Mouse (Mus musculus) left cerebral cortex, postnatal 36 days (tissue): ENCODE measurements around the gene Slc28a3. TPM values are rescaled to one million over a fixed set of nuclear protein-coding genes. Genes with fewer than 3 reads are reported as not detected.
A peak's percentile ranks its signal among the peaks of the same experiment; 100 is the strongest.

ENCODE experiments used
- DNase-seq, 2 experiments: peaks; one replicate each; pipeline ENCODE4 v3.0.0; 2021 to 2022; ENCODE audit warnings: low spot score in 2 of 2, mixed read lengths in 1 of 2
- intact Hi-C: fragments of 180-260 bp; cut with DNase I; formaldehyde crosslinking; loops from one replicate; pipeline ENCODE4 v1.15.1; 2025
- total RNA-seq, 2 experiments: library from RNA; stranded (reverse); gene quantifications; 2 replicates each; pipeline ENCODE4 v1.2.3; 2021

The Slc28a3 gene
- under 1 TPM in 1 of 2 experiments, not detected in 1; 0.09 TPM for total RNA-seq

DNA sequence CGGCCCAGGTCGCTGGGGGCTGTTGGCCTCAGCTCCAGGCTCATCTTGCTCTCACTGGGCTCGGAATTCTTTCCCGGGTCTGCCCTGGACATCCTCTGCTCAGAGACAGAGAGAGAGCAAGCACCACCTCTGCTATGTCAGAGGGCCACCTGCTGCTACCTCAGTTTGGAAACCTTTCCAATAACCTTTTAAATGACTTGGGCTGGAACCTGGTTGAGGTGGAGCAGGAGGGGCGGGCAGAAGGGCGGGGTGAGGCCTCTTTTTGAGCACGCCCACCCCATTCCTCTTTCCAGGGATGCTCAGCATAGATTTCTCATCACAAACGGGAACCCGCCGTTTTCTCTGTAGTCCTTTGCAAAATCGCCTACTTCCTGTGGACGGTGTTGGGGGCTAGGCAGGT, at the start of gene Slc28a3:
Gene Slc28a3, minus strand, starts transcription at position 162 of the 400 bp plus-strand sequence.
- intact Hi-C loops: no loop called here
- DNase-seq: no peak

DNA sequence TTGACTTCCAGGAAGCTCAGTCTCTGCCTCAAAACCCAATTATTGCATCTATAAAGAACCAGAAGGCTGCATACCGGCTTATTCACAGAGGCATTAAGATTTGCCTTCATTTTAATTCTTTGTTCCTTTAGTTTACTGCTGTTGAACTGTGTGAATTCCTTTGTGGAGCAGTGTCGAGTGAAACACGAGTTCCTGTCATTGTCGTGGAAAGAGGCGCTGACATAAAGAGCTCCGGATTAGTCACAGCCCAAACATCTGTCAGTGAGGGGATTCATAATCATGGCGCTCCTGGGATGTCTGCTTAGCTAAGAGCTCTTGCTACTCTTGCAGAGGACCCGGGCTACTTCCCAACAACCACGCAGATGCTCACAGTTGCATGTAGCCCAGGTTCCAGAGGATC, 47.3 kb upstream of the Slc28a3 start:
- intact Hi-C loops: no loop called here
- DNase-seq: no peak

DNA sequence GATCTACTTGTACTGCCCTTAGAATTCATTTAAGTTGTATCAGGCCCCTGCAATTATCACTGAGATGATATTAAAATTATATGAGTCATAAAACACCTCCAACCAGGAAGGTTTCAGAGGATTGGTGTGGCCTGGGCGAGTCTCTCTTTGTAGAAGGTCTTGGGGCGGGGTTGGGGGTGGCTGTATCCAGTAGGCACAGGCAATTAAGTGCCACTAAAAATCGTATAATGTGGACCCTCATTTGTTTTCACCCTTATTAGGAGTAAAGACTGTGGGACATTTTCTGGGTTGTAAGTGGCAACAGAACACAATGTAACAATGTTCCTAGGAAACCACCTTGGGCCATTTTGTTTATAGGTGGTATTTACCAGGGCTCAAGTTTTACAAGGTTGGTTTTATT, 46.2 kb upstream of the Slc28a3 start:
- no peak for DNase-seq
- intact Hi-C loops: no loop called here

DNA sequence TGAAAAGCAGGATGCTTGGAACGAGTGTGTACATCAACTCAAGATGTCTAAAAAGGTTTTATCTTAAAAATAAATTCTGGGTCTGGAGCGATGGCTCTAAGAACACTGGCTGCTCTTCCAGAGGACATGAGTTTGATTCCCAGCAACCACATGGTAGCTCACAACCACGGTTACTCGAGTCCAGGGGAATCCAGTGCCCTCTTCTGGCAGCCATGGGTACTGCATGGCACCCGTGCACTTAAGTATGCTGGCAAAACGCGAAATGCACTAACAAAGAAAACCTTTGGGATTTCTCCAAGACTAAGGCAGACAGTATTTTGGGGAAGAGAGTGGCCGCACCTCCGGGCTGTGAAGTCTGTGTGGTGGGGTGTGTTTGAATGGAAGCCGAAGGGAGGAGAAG, 44.9 kb upstream of the Slc28a3 start:
- DNase-seq: no peak
- intact Hi-C loops: no loop called here

DNA sequence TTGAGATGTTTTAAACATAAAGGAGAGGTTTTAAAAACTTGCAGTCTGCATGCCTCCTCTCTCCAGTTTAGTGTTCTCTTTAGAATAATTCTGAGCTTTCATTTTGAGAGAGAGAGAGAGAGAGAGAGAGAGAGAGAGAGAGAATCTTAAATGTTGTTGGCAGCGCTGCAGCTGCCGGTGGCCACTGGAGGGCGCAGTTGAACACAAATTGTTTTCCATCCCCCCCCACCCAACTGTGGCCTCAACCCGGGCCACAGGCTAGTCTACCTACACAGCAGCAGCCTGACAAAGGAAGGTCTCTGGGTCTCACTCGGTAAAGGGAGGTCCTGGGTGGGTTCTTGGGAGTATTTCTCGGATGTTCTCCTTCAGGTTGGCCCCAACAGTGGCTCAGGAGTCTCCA, 29.7 kb upstream of the Slc28a3 start:
- DNase-seq: peak; percentile 45 to 47
- intact Hi-C loops: loop anchor here (2.0 to 5.0 kb wide), 2 partner anchors 167 to 542 kb away; partner anchors contain the start of gene Ntrk2

DNA sequence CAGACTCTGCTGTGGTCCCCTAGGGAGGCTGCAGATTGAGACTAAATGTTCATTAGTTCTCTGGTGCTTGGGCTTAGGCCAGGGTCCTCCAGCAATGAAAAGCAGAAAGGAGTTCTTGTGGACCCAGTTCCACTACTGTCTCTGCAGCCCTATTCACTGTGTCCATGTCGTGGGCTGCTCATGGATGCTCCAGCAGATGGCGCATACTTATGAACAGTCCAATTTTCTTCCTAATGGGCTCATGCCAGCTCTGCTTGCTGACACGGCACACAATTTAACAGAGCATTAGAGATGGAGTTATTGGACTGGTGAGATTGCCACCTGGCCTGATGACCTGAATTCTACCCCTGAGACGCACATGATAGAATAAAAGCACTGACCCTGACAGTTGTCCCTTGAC, 28.3 kb upstream of the Slc28a3 start:
- intact Hi-C loops: loop anchor here (5.0 to 10.0 kb wide), 5 partner anchors 433 to 848 kb away; no protein-coding TSS in a partner anchor
- DNase-seq: peak; percentile 58 to 60

DNA sequence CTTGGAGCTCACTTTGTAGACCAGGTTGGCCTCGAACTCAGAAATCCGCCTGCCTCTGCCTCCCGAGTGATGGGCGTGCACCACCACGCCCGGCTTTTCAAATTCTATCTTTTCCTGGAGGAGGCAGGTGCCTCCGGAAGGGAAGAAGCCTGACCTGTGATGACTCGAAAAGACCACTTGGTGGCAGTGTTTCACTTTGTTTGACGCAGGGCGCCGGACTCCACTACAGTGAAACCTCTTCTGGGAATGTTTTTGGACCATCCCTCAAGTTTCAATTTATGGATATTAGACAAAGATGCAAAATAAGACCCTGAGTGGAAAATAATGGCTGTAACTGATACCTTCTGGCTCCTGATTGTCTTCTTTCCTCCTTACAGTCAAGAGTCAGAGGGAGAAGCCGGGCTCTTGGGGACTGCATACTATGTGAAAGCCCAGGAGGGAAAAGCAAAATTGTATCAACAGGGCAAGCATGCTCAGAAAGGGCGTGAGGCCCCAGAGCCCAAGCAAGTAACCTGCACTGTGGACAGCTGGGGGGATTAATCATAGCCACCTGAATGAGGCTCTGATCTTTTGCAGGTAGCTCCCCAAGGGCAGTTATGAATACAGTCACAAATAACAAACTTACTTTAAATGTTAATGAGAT, 26.8 kb upstream of the Slc28a3 start:
- intact Hi-C loops: loop anchor here (2.0 to 10.0 kb wide), 6 partner anchors 435 to 1203 kb away; no protein-coding TSS in a partner anchor
- peak; percentile 43 to 61 for DNase-seq

DNA sequence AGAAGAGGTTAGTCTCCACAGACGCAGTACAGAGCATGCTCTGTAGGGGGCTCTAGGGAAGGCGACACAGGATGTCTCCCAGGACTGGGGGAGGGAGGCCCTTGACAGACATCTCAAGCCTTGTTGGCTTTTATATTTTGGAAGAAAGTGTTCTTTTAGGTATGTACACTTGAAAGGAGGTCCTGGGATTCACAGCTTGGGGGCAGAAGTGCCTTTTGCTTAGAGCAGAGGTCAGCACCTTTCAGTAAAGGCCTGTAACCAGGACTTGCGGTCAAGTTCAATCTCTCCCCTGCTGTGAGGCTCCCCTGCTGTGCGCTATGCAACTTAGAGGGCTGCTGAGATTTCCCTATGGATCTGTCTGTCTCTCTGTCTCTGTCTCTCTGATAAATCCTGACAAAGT, 23.2 kb upstream of the Slc28a3 start:
- intact Hi-C loops: loop anchor here (10.0 kb wide), 2 partner anchors 731 to 761 kb away; no protein-coding TSS in a partner anchor
- DNase-seq: no peak

DNA sequence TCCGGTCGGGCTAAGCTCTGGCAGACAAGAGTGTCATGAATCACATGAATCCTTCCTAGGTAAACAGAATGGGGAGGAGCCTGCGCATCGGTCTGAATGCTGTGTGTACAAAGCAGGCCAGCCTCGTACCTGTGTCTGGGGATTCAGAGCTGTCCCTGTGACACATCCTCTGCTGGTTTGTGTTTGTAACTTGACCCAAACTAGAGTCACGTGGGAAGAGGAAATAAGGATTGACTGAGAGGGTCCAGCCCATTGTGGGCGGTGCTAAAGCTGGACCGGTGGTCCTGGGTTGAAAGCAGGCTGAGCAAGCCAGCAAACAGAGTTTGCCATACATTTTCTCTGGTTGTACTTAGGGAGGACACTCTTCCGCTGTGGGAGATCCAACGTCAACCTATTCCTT, 20.1 kb upstream of the Slc28a3 start:
- no peak for DNase-seq
- intact Hi-C loops: loop anchor here (10.0 kb wide), 2 partner anchors 734 to 764 kb away; no protein-coding TSS in a partner anchor

DNA sequence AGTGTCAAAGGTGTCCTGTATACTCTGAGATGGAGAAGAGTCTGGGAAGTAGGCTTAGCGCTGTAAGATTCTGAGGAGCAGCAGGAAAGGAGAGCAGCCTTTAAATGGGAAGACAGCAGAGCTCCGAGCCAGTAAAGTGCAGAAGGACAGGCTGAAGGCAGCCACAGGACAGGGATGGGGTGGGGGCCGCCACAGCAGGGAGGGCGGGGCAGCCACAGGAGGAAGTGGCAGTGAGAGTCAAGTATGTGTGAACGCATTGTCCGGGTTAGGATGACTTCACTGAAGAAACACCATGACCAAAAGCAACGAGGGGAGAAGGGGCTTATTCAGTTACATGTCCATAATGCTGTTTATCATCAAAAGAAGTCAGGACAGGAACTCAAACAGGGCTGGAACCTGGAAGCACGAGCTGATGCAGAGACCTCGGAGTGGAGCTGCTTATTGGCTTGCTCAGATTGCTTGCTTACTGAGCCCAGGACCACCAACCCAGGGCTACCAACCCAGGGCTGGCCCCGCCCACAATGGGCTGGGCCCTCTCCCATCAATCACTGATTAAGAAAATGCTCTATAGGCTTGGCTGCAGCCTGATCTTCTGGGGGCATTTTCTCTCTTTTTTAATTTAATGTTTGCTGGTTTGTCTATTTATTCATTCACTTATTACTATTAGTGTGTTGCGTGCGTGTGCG, 18.8 kb upstream of the Slc28a3 start:
- no peak for DNase-seq
- intact Hi-C loops: loop anchor here (10.0 kb wide), 2 partner anchors 735 to 765 kb away; no protein-coding TSS in a partner anchor

DNA sequence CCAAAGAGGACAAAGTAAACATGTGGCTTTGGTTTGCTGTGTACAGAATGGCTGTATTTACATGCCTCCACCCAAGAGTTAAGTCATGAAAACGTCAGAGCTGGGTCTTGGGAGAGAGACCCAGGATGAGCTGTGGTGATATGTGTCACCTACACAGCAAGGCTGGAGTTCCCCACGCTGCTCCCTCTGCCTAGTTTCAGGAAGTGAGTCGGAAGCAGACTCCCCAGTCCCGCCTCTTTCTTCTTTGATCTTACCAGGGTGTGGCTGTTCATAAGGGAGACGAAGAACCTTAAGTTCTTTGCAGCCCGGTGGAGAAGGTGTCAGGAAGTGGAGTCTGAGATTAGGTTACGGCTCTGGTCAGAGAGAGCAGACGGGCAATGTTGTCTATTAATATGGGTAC, 12.0 kb upstream of the Slc28a3 start:
- no peak for DNase-seq
- intact Hi-C loops: no loop called here

DNA sequence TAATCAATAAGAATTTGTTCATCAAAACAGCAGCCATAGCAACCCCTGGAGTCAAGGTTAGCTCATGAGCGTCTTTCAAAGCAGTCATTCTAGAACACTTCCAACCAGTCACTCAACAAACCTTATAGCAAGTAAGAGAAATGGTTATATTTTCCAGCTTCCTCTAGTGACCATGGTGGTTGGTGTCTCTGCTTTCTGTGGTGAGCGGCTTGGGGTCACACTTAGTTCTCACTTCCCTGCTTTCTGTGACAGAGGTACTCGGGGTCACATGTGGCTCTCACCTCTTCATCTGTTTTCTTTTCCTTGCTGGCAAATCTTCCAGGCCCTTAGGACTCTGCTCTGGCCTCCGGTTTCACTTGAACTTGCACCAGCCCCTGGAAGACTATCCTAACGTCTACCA, 8.6 kb upstream of the Slc28a3 start:
- no peak for DNase-seq
- intact Hi-C loops: no loop called here

DNA sequence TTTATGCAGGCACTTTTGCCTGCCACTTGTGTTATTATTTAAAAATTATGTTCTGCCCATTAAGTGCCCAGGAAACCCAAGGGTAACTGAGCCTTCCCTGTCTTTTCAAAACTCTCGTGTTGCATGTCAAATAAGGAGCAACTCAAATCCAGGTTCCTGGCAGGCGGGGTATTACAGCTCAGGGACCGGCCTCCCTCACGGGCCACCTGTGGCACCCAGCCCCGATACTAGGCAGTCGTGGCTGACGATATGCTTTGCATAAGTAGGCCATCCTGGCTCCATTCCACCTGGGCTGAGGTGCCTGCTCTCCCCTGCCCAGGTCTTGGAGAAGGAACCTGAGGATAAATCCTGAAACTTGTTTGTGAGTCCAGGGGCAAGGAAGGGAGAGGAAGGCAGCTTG, 618 bp downstream of the Slc28a3 start:
- no peak for DNase-seq
- intact Hi-C loops: no loop called here

DNA sequence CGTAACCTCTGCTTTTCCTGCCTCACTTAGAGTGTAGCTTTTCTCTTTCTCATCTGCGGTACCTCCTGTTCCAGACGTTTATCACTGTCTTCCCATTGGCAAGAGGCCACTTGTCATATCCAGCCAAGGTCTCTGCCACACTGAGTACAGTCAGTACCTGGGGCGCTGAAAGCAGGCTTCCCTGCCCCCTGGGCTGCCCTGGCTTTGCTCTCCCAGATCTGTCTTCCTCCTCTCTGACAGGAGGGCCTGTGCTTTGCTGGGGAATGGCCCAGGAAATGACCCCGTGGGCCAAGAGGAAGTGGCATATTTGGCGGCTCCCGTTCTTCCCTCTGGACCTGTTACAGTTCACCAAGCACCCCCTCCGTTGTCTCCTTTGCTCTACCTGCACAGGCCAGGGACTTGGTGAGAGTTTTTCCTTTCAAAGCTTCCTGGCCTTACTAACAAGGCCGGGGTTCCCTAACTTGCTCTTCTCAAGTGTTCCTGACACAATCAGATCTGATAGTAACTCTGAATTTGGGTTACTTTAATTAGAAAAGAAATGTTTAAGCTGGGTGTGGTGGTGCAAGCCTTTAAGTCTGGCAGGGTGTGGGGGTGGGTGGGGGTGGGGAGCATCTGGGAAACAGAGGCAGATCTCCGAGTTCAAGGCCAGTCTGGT, 9.3 kb downstream of the Slc28a3 start:
- intact Hi-C loops: no loop called here
- no peak for DNase-seq

DNA sequence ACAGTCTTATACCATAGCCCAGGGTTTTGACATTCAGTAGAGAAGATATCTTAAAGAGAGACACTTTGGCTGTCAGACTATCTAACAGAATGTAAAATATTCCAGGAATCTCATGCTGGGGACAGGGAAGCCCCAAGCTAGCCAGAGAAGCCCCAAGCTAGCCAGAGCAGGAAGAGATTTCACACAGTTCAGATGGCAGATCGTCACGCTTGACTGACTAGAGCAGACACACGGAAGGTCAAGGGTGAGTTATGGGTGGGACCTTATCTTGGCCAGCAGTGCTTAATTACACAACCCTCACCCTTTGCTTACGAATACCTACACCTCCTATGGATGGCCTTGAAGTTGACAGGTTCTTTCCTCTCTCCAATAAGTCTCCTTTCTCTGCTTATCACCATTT, 12.1 kb downstream of the Slc28a3 start:
- no peak for DNase-seq
- intact Hi-C loops: no loop called here

DNA sequence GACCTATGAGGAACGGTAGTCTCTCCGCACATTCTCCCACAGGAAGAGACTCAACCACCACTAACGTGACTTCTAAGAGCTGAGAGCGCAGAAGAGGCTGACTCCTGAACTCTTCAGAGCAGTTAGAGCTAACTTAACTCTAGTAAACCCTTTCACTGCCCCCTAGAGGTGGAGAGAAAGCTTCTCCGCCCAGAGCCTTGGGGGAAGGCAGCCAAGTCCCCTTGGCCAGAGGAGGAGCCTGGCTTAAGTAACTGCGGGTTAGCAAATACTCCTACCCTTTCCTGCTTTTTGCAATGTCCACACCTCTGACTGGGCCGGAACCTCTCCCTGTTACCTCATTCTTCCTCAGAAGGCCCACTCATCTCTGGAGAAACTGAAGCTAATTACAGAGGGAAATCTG, 17.5 kb downstream of the Slc28a3 start:
- peak in 1 of 2 experiments; percentile 21 for DNase-seq
- intact Hi-C loops: no loop called here

DNA sequence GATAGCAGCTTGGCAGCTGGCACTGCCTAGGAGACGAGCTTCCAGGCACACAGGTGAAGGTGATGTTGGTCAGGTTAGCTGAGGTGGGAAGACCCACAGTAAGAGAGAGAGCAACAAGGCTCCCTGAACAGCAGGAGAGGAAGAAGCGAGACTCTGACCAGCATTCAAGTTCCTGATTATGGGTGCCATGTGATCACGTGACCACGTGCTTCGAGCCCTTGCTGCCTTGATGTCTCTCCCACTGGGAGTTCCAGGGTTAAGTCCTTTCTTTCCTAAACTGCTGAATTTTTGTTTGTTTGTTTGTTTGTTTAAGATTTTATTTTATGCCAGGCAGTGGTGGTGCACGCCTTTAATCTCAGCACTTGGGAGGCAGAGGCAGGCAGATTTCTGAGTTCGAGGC, 18.8 kb downstream of the Slc28a3 start:
- no peak for DNase-seq
- intact Hi-C loops: loop anchor here (2.0 kb wide), 1 partner anchor 303 kb away; no protein-coding TSS in a partner anchor

DNA sequence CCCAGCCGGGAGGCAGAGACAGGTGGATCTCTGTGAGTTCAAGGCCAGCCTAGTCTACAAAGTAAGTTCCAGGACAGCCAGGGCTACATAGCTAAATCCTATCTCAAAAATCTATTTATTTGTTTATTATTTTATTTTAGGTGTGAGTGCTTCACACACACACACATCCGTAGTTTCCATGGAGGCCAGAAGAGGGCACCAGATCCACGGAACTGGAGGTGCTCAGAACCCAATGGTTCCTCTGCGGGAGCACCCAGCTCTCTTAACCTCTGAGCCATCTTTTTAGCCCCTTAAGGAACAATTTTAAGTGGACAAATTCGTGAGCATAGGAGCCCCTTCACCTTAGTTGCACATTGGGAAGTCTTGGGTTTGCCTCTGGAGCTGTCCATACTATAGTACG, 20.0 kb downstream of the Slc28a3 start:
- DNase-seq: peak in 1 of 2 experiments; percentile 9
- intact Hi-C loops: loop anchor here (2.0 kb wide), 1 partner anchor 302 kb away; no protein-coding TSS in a partner anchor

DNA sequence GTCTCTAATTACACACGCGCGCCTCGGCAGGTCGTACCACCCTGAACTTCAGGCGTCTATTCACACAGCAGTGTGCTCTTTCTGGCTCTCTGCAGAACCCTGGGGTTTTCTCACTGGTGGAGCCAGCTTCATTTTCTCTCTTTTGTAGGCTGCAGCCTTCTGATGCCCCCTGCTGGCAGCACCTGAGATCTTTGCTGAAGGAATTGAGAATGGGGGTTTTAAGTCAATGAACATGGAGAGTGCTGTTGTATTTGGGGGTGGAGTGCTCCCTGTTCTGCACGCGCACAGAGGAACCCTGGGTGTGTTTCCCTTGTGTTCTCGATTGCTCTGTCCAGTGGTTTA, 21.2 kb downstream of the Slc28a3 start:
- DNase-seq: peak; percentile 68 to 74
- intact Hi-C loops: loop anchor here (10.0 kb wide), 1 partner anchor 435 kb away; the partner anchor contains the start of gene Idnk
